Mouse (Mus musculus): ENCODE results near the gene Dnph1.
"Not testable (repeated sequence)": the region's sequence is repeated elsewhere in the genome, so short reads cannot be mapped to it uniquely, and the experiment has no call there.

Dnph1 gene

DNA sequence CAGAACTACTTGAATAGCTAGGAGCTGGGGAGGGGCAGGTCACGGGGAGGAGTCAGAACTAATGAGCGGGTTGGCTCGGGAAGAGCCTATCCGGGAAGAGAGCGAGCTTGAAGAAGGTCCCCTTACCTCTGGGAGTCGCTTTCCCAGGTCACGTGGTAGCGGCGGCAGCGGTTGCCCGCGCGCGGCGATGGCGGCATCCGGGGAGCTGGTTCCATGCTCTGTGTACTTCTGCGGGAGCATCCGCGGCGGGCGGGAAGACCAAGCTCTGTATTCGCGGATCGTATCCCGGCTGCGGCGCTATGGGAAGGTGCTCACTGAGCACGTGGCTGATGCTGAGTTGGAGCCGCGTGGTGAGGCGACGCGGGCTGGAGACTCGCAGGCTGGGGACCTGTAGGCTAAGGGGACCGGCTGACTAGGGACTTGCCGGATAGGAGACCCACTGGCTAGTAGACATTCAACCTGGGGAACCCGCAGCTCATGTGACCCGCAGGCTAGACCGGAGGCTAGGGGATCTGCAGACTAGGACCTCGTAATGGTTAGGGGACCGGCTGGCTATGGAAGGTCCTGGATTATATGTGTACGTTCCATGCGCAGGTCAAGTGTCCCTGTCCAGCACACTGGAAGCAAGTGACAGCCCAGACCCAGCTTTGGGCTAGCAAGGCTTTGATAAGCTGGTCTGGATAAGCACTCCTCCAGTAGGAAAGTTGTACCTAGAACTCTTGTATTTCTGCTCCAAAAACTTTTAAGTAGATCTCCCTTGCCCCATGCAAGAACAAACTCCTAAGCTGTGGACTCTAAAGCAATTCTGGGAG, at the start of gene Dnph1:
Gene Dnph1 (plus strand): TSS at position 89 of the 812 bp plus-strand sequence.
- peak; percentile 76 for DNase-seq

DNA sequence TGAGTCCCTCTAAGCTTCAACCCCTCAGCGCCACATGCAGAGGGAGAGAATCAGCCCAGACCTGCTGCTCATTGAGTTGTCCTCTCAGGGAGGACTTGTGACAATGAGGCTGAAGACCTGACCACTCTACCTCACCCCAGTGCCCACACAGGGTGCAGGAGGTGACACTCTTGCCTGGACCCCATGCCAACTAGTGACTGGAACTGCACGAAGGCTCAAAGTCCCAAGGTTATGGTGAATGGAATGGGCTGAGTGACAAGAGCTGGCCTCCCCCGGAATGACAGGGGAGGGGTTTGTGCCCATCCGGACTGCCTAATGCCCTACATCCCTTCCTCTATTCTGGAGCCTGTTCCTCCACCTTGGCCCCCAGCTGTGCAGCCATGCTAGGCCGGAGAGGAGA, 43.8 kb upstream of the Dnph1 start:
- DNase-seq, result no peak

DNA sequence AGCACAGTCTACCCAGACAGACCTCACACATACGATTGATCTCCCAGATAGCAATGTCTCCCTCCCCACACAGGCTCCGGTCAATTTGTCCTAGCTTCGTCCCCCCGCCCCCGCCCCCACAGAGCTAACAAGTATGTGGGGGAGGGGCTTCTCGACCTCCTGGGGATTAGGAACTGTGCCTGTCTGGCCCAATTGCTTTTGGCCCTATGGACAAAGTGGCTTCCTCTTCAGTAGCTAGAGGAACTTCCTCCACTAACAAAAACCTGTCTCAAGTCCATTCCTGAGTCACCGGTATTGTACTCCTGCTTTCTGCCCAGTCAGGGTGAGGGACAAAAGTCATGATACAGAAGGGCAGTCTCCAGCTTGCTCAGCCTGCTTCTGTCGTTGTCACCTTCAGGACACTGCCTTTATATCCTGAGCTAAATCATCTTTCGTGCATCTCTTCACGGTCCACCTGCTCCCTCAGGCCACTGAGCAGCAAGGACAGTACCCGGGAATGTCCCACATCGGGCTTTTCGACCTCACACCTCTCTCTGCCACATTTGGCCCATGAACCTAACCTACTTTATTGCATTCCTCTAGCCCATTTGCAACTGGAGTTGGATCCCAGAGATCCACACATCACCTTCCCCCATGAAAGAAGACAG, 43.1 kb upstream of the Dnph1 start:
- DNase-seq, result no peak

GRCm38 (mm10) chr17:46453970-46454411, 42.5 kb upstream of the Dnph1 start:
- no peak for DNase-seq

DNA sequence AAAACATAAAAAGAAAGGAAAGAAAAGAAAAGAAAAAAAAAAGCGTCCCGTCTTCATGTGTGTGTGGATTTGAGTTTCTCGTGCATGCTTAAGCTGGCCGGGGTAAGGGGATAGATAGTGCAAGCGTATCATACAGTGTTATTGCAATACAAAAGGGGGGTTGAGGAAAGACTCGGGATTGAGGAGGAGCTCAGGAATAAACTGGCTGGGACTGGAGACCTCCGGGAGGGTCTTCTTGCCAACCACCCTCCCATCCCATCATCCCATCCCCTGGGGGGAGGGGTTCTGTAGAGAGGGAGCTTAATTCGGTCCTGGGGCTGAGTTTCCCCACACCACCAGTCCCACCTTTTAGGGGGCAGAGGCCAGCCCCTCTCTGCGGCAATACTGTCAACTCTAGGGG, 42.0 kb upstream of the Dnph1 start:
- DNase-seq, result no peak

- peak; percentile 49 for DNase-seq
These were observed 41.3 kb upstream of the Dnph1 start for GRCm38 (mm10) chr17:46455110-46455691.

- DNase-seq, result peak; percentile 67
These were observed 38.7 kb upstream of the Dnph1 start for GRCm38 (mm10) chr17:46457791-46458190.

DNA sequence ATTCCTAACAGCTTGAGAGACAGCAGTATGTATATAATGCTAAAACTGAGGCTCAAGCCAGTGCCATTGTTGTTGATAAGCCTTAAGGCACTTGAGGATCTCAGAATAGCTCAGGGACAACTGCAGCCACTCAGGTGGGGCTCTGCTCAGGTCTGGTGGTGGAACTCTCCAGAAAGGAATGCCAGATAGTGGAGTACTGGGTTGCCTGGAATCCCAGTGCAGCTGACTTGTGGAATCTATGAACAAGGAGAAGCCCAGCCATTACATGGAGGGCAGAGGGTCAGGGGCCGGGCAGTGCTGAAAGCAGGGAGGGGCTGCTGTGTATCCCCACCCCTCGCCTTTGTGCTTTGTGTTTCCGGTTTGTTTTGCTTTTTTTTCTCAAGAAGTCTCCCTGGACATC, 38.1 kb upstream of the Dnph1 start:
- DNase-seq, result no peak

DNA sequence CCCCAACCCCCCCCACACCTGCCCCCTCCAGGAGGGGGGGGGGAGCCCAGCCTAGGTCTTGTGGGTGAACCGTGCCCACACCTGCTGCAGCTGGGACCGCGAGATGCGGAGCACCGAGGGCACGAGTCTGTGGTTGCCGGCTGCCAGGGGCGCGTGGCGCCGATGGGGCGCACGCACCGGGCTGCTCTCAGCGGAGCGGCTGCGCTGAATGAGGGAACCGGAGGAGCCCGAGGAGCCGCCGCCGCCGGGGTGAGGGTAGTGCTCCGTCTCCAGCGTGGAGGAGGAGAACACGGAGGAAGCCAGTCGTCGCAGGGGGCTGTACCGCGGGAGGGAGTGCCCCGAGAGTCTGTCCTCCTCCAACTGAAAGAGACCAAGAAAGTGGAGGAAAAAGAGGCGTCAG, 35.8 kb upstream of the Dnph1 start:
- peak; percentile 65 for DNase-seq

- no peak for DNase-seq
These were observed 35.2 kb upstream of the Dnph1 start for GRCm38 (mm10) chr17:46461347-46461746.

DNA sequence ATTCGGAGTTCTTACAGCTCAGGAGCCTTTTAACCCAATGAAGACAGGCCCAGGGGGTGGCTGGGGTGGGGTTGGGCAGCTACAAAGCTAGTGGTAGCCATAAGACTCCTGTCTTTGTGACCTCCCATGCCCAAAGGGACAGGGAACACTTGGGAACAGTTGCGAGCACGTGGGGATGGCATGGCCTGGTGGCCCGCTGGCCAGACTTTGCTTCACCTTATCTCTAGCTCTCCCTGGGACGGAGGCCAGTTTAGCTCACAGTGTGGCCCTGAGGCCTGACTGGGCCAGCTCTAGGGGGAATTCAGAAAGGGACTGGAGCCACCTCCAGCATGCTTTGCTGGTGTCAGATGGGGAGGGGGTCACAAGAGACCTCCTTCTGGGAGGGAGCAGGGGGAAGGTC, 34.3 kb upstream of the Dnph1 start:
- DNase-seq, result no peak

- DNase-seq, result no peak
These were observed 28.7 kb upstream of the Dnph1 start for GRCm38 (mm10) chr17:46467830-46468229.

DNA sequence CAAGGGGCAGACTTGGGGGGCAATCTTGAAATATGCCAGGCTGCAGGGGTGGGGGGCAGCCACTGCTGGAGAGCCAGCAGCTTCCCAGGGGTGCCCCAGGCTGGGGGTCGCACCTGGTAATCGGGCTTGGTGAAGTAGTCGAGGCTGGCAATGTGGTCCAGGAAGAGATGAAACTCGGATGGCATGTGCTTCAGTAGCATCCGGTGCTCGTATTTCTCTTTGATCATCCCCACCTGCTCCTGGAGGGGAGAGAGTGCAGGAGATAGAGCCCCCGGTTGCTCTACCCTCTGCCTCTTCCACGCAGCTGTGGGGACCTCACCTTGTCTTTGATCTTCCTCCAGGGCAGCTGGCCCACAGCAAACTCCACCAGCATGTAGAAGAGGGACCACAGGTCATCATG, 19.9 kb upstream of the Dnph1 start:
- DNase-seq, result peak; percentile 71

DNA sequence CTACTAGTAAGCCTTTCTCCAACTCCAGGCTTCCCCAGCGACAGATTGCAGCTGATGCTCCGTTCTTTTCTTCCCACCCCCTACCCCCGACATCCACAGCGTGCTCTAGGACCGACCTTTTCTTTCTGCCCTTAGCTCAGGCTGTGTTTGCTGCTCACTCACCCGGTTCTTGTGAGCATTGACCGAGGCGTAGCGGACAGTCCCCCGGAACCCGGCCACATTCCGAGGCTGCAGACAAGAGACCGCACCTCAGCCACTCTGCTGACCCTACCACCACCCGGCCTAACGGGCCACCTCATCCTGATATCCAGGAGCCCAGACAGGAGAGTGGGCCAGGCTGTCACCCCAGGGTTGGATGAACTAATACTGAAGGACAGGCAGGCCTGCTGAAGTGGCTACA, 19.2 kb upstream of the Dnph1 start:
- no peak for DNase-seq

DNA sequence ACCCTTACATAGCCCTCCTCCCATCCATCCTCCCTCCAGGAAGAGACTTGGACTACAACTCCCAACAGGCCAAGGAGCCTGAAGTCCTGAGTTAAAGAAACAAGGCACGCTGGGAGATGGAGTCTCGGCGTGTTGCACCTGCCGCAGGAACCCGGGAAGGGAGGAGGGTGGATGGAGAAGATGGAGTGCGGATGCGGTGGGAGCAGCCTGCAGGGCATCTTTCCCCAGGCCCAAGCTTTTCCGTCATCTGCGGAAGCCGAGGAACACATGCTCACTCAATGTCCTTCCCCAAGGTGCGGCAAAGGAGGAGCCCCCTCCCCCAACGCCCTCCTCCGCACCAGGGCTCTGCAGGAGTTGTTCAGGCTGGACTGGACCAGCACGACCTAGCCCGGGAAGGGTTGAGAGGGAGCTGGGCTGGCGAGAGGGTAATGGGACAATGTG, 12.9 kb upstream of the Dnph1 start:
- DNase-seq, result peak; percentile 25

GRCm38 (mm10) chr17:46484021-46484431, 12.5 kb upstream of the Dnph1 start:
- peak; percentile 27 for DNase-seq

- no peak for DNase-seq
These were observed 12.0 kb upstream of the Dnph1 start for GRCm38 (mm10) chr17:46484461-46484875.

DNA sequence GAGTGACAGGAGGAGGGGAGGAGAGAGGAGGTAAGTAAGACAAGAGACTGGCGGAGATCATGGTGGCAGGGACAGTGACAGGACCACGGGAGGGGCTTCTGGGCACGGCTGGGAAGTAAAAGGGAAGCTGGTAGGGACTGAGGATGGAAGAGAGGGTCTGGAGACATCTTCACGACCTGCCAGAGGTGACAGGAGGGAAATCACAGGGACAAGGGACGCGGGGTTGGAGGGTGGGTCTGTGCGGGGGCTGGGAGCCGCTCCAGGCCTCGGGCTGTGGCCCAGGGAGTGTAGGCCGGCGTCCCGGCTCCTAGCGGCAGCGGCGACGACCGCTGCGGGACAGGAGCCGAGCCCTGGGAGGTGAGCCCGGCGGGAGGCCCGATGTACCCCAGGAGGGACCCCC, 9.5 kb upstream of the Dnph1 start:
- no peak for DNase-seq

DNA sequence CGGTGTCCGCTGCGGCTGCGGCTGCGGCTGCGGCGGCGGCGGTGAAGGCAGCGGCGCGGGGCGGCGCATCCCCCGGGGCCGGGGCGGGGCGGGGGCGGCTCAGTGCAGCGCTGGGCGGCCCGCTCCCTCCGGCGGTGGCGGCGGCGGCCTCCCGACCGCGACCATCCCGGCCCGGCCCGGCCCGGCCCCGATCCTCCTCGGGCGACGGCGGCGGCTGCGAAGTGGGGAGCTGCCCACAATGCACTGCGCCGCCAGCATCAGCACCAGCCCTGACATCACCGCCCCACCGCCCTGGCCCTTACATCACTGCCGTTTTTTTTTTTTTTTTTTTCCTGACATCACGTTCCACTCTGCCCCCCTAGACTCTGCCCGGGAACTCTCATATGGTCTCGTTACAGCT, 9.1 kb upstream of the Dnph1 start, which contains the start of gene Ttbk1:
Gene Ttbk1 (minus strand): TSS at position 245 of the 400 bp plus-strand sequence.
- DNase-seq, result no peak

- DNase-seq, result no peak
These were observed 1.0 kb upstream of the Dnph1 start for GRCm38 (mm10) chr17:46495486-46495885.

DNA sequence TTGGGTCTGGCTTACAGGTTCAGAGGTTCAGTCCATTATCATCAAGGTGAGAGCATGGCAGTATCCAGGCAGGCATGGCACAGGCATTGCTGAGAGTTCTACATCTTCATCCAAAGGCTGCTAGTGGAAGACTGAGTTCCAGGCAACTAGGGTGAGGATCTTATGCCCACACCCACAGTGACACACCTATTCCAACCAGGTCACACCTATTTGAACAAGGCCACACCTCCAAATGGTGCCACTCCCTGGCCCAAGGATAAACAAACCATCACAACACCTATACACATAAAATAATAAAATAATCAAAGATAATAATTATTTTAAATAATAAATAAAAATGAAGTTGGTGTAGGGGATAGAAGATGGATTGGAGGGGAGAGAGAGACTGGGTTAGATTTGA, 430 bp upstream of the Dnph1 start:
- not testable (repeated sequence) for DNase-seq

DNA sequence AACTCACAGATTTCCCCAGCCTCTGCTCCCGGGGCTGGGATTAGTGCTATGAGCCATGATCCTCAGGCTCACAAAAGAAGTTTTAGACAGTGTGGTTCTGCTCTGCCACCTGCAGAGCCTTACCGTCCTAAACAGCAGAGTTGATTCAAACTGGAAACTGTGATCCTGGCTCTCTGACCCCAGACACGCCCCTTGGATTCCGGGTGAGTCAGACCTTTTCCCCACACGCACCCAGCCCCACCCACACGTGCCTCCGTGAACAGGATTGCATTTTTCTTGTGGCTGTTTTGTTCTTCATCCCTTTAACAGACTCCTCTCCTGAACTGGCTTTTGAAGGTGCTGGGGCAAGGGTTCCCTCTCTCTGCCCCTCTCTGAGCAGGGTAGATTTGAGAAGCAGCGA, 1.4 kb downstream of the Dnph1 start:
- DNase-seq, result no peak

- DNase-seq, result no peak
These were observed 6.3 kb downstream of the Dnph1 start for GRCm38 (mm10) chr17:46502775-46503174.
